In genomic region chr5:100636794-100637544, GRCm38 (mm10) we compare ENCODE assay signal across 8 mouse cellular contexts. TPM values are rescaled to one million over a fixed set of nuclear protein-coding genes. Genes with fewer than 3 reads are reported as not detected.
DNase-seq lines count a peak whose midpoint lies in the region; ATAC-seq and TF ChIP-seq lines count a peak whose summit lies in the region.

No protein-coding gene starts in this region.

- no peaks in the 10 kb centered on the region for H3K36me3 ChIP-seq in thymus, adult 2 months (ENCODE audit: control insufficient read depth, insufficient read depth, low read length)
- H3K36me3 ChIP-seq in liver, embryonic 11.5 days (ENCODE audit: control insufficient read depth, insufficient read depth, low read length), result no peaks in the 10 kb centered on the region
- H3K36me3 ChIP-seq in forebrain, embryonic 10.5 days (replicated peaks), result no peaks in the 10 kb centered on the region

- peaks cover 26% of the 10 kb centered on the region for H3K4me1 ChIP-seq in thymus, adult 2 months (replicated peaks; ENCODE audit: control insufficient read depth, insufficient read depth, low read length)
- peaks cover 46% of the 10 kb centered on the region for H3K4me1 ChIP-seq in liver, embryonic 11.5 days (replicated peaks; ENCODE audit: control insufficient read depth, insufficient read depth, low read length)
- H3K4me1 ChIP-seq in forebrain, embryonic 10.5 days, result no peaks in the 10 kb centered on the region

- ATAC-seq in liver, embryonic 11.5 days (replicated peaks; ENCODE audit: low FRiP score), result no peak

- peak overlapping the region; percentile 66; the same call in 1 of the 2 replicates for H3K27ac ChIP-seq in thymus, adult 2 months (ENCODE audit: control insufficient read depth, insufficient read depth, low read length)
- peak overlapping the region; percentile 76 for H3K27ac ChIP-seq in liver, embryonic 11.5 days (ENCODE audit: low read depth, low read length)
- H3K27ac ChIP-seq in forebrain, embryonic 10.5 days, result no peak overlapping the region

- H3K4me3 ChIP-seq in thymus, adult 2 months (ENCODE audit: control insufficient read depth, insufficient read depth, low read length), result no peak overlapping the region
- no peak overlapping the region for H3K4me3 ChIP-seq in liver, embryonic 11.5 days (ENCODE audit: low read depth, low read length)
- no peak overlapping the region for H3K4me3 ChIP-seq in forebrain, embryonic 10.5 days

- no peak for TF ChIP-seq POLR2A in thymus, adult 2 months (IDR thresholded peaks at IDR 0.05; ENCODE audit: control insufficient read depth, extremely low read depth, insufficient read depth, low read length, poor library complexity)

- H3K27me3 ChIP-seq in thymus, adult 2 months (ENCODE audit: control insufficient read depth, insufficient read depth, low read length), result no peaks in the 10 kb centered on the region
- H3K27me3 ChIP-seq in liver, embryonic 11.5 days (replicated peaks; ENCODE audit: control insufficient read depth, insufficient read depth, low read length), result no peaks in the 10 kb centered on the region
- H3K27me3 ChIP-seq in forebrain, embryonic 10.5 days (ENCODE audit: poor library complexity, severe bottlenecking), result no peaks in the 10 kb centered on the region

- no peak for DNase-seq in thymus, adult 2 months
- no peak for DNase-seq in thymus, postnatal 0 days (ENCODE audit: low spot score)
- peak; percentile 52 for DNase-seq in gastrocnemius, postnatal 14 days
- no peak for DNase-seq in liver, embryonic 11.5 days (ENCODE audit: low spot score)
- DNase-seq in ovary, postnatal 14 days (ENCODE audit: low spot score), result peak; percentile 39
- no peak for DNase-seq in forebrain, embryonic 10.5 days (ENCODE audit: extremely low spot score, low spot score)
- no peak for DNase-seq in urinary bladder, postnatal 10 days (ENCODE audit: low spot score)
- no peak for DNase-seq in layer of hippocampus, adult 11-12 months (ENCODE audit: low spot score)

- intact Hi-C loops in gastrocnemius, postnatal 14 days (cut with DNase I; ENCODE audit: low total_unique reads), result no loop called here

- TF ChIP-seq CTCF in thymus, adult 2 months (IDR thresholded peaks at IDR 0.05; ENCODE audit: borderline replicate concordance, control insufficient read depth, extremely low read depth, insufficient read depth, low read length, poor library complexity), result no peak

- 11% methylated on average over 8 of the region's 8 CpGs for WGBS in thymus, adult 2 months
- 63% methylated on average over 8 of the region's 8 CpGs for WGBS in liver, embryonic 11.5 days
- 82% methylated on average over 8 of the region's 8 CpGs for WGBS in forebrain, embryonic 10.5 days

- 0 out of 2 replicates have a peak overlapping the region, but pooled peaks have one; percentile 17 for H3K9ac ChIP-seq in liver, embryonic 11.5 days (ENCODE audit: low read depth, low read length)

- H3K9me3 ChIP-seq in liver, embryonic 11.5 days (ENCODE audit: control insufficient read depth, low read length), result no peaks in the 10 kb centered on the region
- H3K9me3 ChIP-seq in forebrain, embryonic 10.5 days, result no peaks in the 10 kb centered on the region

- no peak overlapping the region for H3K4me2 ChIP-seq in liver, embryonic 11.5 days

RNA-seq across cellular contexts. Expression of gene Coq2, which starts 38.0 kb away (rescaled TPM):
- polyA plus RNA-seq in thymus, adult 2 months (2012; rRNA removed), result 90.2 and 114 TPM in 2 replicates
- 44.6 and 47.0 TPM in 2 replicates for polyA plus RNA-seq in thymus, postnatal 0 days (2015; fragmentation: Nextera tagmentation; extraction: Ambion mirVana)
- total RNA-seq in gastrocnemius, postnatal 14 days (2021), result 10 to 100 TPM; 39.8 to 41.0 TPM
- polyA plus RNA-seq in liver, embryonic 11.5 days (2014; fragmentation: Nextera tagmentation; extraction: Ambion mirVana), result 58.7 and 63.6 TPM in 2 replicates
- 53.2 and 56.2 TPM in 2 replicates for polyA plus RNA-seq in forebrain, embryonic 10.5 days (2016; fragmentation: Nextera tagmentation; extraction: Ambion mirVana)

Comparison
In these comparisons a context has a peak if more than half of its experiments do, and no peak if none do; other contexts are left out.
1. DNase-seq: peak in gastrocnemius, postnatal 14 days (single experiment) and ovary, postnatal 14 days (single experiment); none in thymus, adult 2 months (single experiment), thymus, postnatal 0 days (single experiment), liver, embryonic 11.5 days (single experiment), forebrain, embryonic 10.5 days (single experiment), urinary bladder, postnatal 10 days (single experiment) and layer of hippocampus, adult 11-12 months (single experiment).